Comparison of ENCODE assay signal across 8 mouse cellular contexts in the genomic region with DNA sequence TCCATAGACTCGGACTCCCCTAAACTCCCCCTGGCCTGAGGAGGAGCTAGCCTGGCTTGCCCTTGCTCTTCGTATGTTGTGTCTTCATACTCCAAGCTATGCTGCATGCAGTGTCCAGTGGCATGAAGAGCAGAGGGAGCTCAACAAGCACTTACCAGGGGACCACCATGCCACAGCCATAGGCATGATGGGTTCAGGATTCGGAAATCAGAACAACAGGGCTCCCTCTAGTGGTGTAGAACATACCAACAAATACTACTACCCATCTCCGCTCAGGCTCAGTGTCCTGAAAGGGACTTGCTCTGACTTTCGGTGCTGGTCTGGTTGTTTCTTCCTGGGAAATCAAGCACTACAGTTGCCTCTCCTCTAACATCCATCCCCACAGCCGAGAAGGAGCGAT.
DNase-seq lines count a peak whose midpoint lies in the region; ATAC-seq lines count a peak whose summit lies in the region.

No protein-coding gene starts in this region.

- WGBS in forebrain, embryonic 16.5 days, result 45% methylated on average over 7 of the region's 7 CpGs
- WGBS in kidney, embryonic 14.5 days, result 52% methylated on average over 7 of the region's 7 CpGs
- WGBS in midbrain, embryonic 16.5 days, result 50% methylated on average over 7 of the region's 7 CpGs

- no peak for DNase-seq in frontal cortex, postnatal 10 days (ENCODE audit: low spot score in 2 of 2)
- peak; percentile 67 for DNase-seq in A20 (ENCODE audit: low read depth, low spot score)
- peak; percentile 17 for DNase-seq in cerebellum, adult 11 months
- DNase-seq in right cerebral cortex, adult 18-20 months, result no peak

- no peaks in the 10 kb centered on the region for H3K36me3 ChIP-seq in forebrain, embryonic 16.5 days (ENCODE audit: control insufficient read depth, insufficient read depth)
- H3K36me3 ChIP-seq in kidney, embryonic 14.5 days (ENCODE audit: control insufficient read depth, insufficient read depth, low read length), result no peaks in the 10 kb centered on the region
- H3K36me3 ChIP-seq in midbrain, embryonic 16.5 days (ENCODE audit: control insufficient read depth, insufficient read depth, low read length), result no peaks in the 10 kb centered on the region

- no peaks in the 10 kb centered on the region for H3K27me3 ChIP-seq in forebrain, embryonic 16.5 days (replicated peaks; ENCODE audit: control insufficient read depth, insufficient read depth, low read length)
- H3K27me3 ChIP-seq in kidney, embryonic 14.5 days (ENCODE audit: control insufficient read depth, insufficient read depth, low read length), result no peaks in the 10 kb centered on the region
- H3K27me3 ChIP-seq in midbrain, embryonic 16.5 days (ENCODE audit: control insufficient read depth, insufficient read depth, low read depth, low read length), result no peaks in the 10 kb centered on the region

- H3K4me2 ChIP-seq in forebrain, embryonic 16.5 days (ENCODE audit: low read length), result no peak overlapping the region
- H3K4me2 ChIP-seq in kidney, embryonic 14.5 days (replicated peaks; ENCODE audit: low read depth, low read length), result no peak overlapping the region
- H3K4me2 ChIP-seq in midbrain, embryonic 16.5 days (ENCODE audit: low read length), result no peak overlapping the region

- peaks cover 20% of the 10 kb centered on the region for H3K4me1 ChIP-seq in forebrain, embryonic 16.5 days (replicated peaks; ENCODE audit: control insufficient read depth, insufficient read depth, low read length)
- H3K4me1 ChIP-seq in kidney, embryonic 14.5 days (ENCODE audit: control insufficient read depth, insufficient read depth, low read length), result peaks cover 3% of the 10 kb centered on the region; the same call in 1 of the 2 replicates
- H3K4me1 ChIP-seq in midbrain, embryonic 16.5 days (ENCODE audit: control insufficient read depth, insufficient read depth, low read length), result no peaks in the 10 kb centered on the region; the same call in 1 of the 2 replicates

- H3K9me3 ChIP-seq in forebrain, embryonic 16.5 days (ENCODE audit: control insufficient read depth, low read length), result no peaks in the 10 kb centered on the region
- H3K9me3 ChIP-seq in kidney, embryonic 14.5 days (ENCODE audit: control insufficient read depth, low read length), result no peaks in the 10 kb centered on the region
- no peaks in the 10 kb centered on the region for H3K9me3 ChIP-seq in midbrain, embryonic 16.5 days (replicated peaks; ENCODE audit: control insufficient read depth, low read length, poor library complexity, severe bottlenecking)

- no peak overlapping the region for H3K27ac ChIP-seq in forebrain, embryonic 16.5 days (ENCODE audit: low read length)
- no peak overlapping the region for H3K27ac ChIP-seq in kidney, embryonic 14.5 days (ENCODE audit: low read depth, low read length)
- no peak overlapping the region for H3K27ac ChIP-seq in midbrain, embryonic 16.5 days (ENCODE audit: low read length)

- H3K9ac ChIP-seq in forebrain, embryonic 16.5 days (replicated peaks; ENCODE audit: low read depth, low read length), result no peak overlapping the region
- no peak overlapping the region for H3K9ac ChIP-seq in kidney, embryonic 14.5 days (ENCODE audit: low read depth, low read length)
- no peak overlapping the region for H3K9ac ChIP-seq in midbrain, embryonic 16.5 days (ENCODE audit: low read depth, low read length)

- H3K4me3 ChIP-seq in forebrain, embryonic 16.5 days (replicated peaks; ENCODE audit: low read length), result no peak overlapping the region
- H3K4me3 ChIP-seq in kidney, embryonic 14.5 days (ENCODE audit: low read length), result no peak overlapping the region
- H3K4me3 ChIP-seq in midbrain, embryonic 16.5 days (ENCODE audit: low read depth, low read length), result no peak overlapping the region

- peak; percentile 80 for ATAC-seq in frontal cortex, adult (ENCODE audit: low TSS enrichment)
- ATAC-seq in forebrain, embryonic 16.5 days, result peak; percentile 67
- ATAC-seq in kidney, embryonic 14.5 days (ENCODE audit: low FRiP score, low TSS enrichment), result 0 out of 2 replicates have a peak, but pooled peaks have one; percentile 28
- ATAC-seq in midbrain, embryonic 16.5 days, result 0 out of 2 replicates have a peak, but pooled peaks have one; percentile 53

Comparison
In these comparisons a context has a peak if more than half of its experiments do, and no peak if none do; other contexts are left out.
1. ATAC-seq: peak in every context shown above with its lines; median percentile 80 in frontal cortex, adult; 67 in forebrain, embryonic 16.5 days; 53 in midbrain, embryonic 16.5 days; 28 in kidney, embryonic 14.5 days.
2. DNase-seq: peak in A20 (single experiment) and cerebellum, adult 11 months (single experiment); none in frontal cortex, postnatal 10 days (0 of 2) and right cerebral cortex, adult 18-20 months (single experiment).